In genomic region chr2:110710055-110710720, GRCm38 (mm10) we compare ENCODE assay signal across 9 mouse cellular contexts. TPM values are rescaled to one million over a fixed set of nuclear protein-coding genes. Genes with fewer than 3 reads are reported as not detected.
A peak's percentile ranks its signal among the peaks of the same experiment; 100 is the strongest.
DNase-seq lines count a peak whose midpoint lies in the region; ATAC-seq and TF ChIP-seq lines count a peak whose summit lies in the region.
"Had no signal": no experiment of that assay in that cellular context is flagged by ENCODE, and none has a peak within 500 bp of the region (broad histone marks: within the 10 kb centered on the region; RNA-seq: fewer than 3 reads in every experiment).

No protein-coding gene starts in this region.

- H3K9ac ChIP-seq in lung, embryonic 14.5 days, result no peak overlapping the region
- no peak overlapping the region for H3K9ac ChIP-seq in midbrain, embryonic 11.5 days (ENCODE audit: low read length)

- no peaks in the 10 kb centered on the region for H3K4me1 ChIP-seq in lung, embryonic 14.5 days (ENCODE audit: insufficient read depth)
- no peaks in the 10 kb centered on the region for H3K4me1 ChIP-seq in midbrain, embryonic 11.5 days (ENCODE audit: control insufficient read depth, insufficient read depth, low read length)

- H3K27me3 ChIP-seq in lung, embryonic 14.5 days (ENCODE audit: insufficient read depth, low read length), result no peaks in the 10 kb centered on the region
- no peaks in the 10 kb centered on the region for H3K27me3 ChIP-seq in midbrain, embryonic 11.5 days (ENCODE audit: control insufficient read depth, insufficient read depth, low read length)

- no peak overlapping the region for H3K27ac ChIP-seq in lung, embryonic 14.5 days (ENCODE audit: low read depth)
- 0 out of 2 replicates have a peak overlapping the region, but pooled peaks have one; percentile 36 for H3K27ac ChIP-seq in layer of hippocampus, adult 2 months
- no peak overlapping the region for H3K27ac ChIP-seq in midbrain, embryonic 11.5 days (ENCODE audit: low read depth, low read length)
- H3K27ac ChIP-seq: kidney, postnatal 0 days had no signal

- 59% methylated on average over 10 of the region's 10 CpGs for WGBS in lung, embryonic 14.5 days
- WGBS in midbrain, embryonic 11.5 days, result 84% methylated on average over 10 of the region's 10 CpGs

- no peak overlapping the region for H3K4me3 ChIP-seq in lung, embryonic 14.5 days (ENCODE audit: low read depth, low read length)
- no peak overlapping the region for H3K4me3 ChIP-seq in layer of hippocampus, adult 2 months
- H3K4me3 ChIP-seq in midbrain, embryonic 11.5 days (ENCODE audit: low read depth, low read length), result no peak overlapping the region

- ATAC-seq in lung, embryonic 14.5 days (ENCODE audit: insufficient read depth), result no peak
- ATAC-seq in midbrain, embryonic 11.5 days (ENCODE audit: low FRiP score), result no peak

- H3K9me3 ChIP-seq in lung, embryonic 14.5 days (ENCODE audit: low read depth, low read length), result no peaks in the 10 kb centered on the region
- no peaks in the 10 kb centered on the region for H3K9me3 ChIP-seq in midbrain, embryonic 11.5 days (ENCODE audit: control insufficient read depth, low read length)

- no peaks in the 10 kb centered on the region for H3K36me3 ChIP-seq in lung, embryonic 14.5 days (ENCODE audit: insufficient read depth)
- H3K36me3 ChIP-seq in midbrain, embryonic 11.5 days (ENCODE audit: control insufficient read depth, insufficient read depth, low read length), result no peaks in the 10 kb centered on the region

- TF ChIP-seq CTCF in lung, embryonic 14.5 days (IDR thresholded peaks at IDR 0.05; ENCODE audit: low read depth), result no peak
- TF ChIP-seq CTCF in layer of hippocampus, adult 2 months (conservative IDR thresholded peaks at IDR 0.05), result no peak

- intact Hi-C loops in gastrocnemius, postnatal 14 days (cut with DNase I; ENCODE audit: low total_unique reads), result no loop called here

- no peak overlapping the region for H3K4me2 ChIP-seq in lung, embryonic 14.5 days
- no peak overlapping the region for H3K4me2 ChIP-seq in midbrain, embryonic 11.5 days

- DNase-seq in lung, embryonic 14.5 days, result peak; percentile 25
- DNase-seq in lung, postnatal 4 days, result no peak
- peak; percentile 10 for DNase-seq in gastrocnemius, postnatal 14 days
- DNase-seq in layer of hippocampus, adult 2 months (ENCODE audit: low spot score in 2 of 2), result peak in 1 of 2 experiments; percentile 19
- peak; percentile 19 for DNase-seq in skeletal muscle tissue, adult 2 months (ENCODE audit: low read depth, low spot score)
- no peak for DNase-seq in thymus, postnatal 4 days
- DNase-seq in midbrain, embryonic 11.5 days (ENCODE audit: low spot score, missing footprints), result no peak

RNA-seq across cellular contexts. Expression of gene Muc15, which starts 11.0 kb away (rescaled TPM):
- not detected in 2 replicates for polyA plus RNA-seq in lung, embryonic 14.5 days (2014; fragmentation: Nextera tagmentation; extraction: Ambion mirVana)
- not detected for total RNA-seq in gastrocnemius, postnatal 14 days (2021)
- total RNA-seq in layer of hippocampus, adult 2 months (2021), result not detected
- polyA plus RNA-seq in midbrain, embryonic 11.5 days (2014; fragmentation: Nextera tagmentation; extraction: Ambion mirVana), result 0.04 TPM in 1 of 2 replicates, not detected in the other
- polyA plus RNA-seq: stomach, embryonic 14.5 days had no signal

Comparison
In these comparisons a context has a peak if more than half of its experiments do, and no peak if none do; other contexts are left out.
1. DNase-seq: peak in lung, embryonic 14.5 days (single experiment), gastrocnemius, postnatal 14 days (single experiment) and skeletal muscle tissue, adult 2 months (single experiment); none in lung, postnatal 4 days (0 of 2), thymus, postnatal 4 days (single experiment) and midbrain, embryonic 11.5 days (single experiment).